Mouse (Mus musculus) induced T-regulatory cell, adult 2 months (primary cell): ENCODE measurements around the gene Dcaf4.
A peak's percentile ranks its signal among the peaks of the same experiment; 100 is the strongest.

Experiments used
- DNase-seq: peaks from one replicate; pipeline ENCODE4 v3.0.0-alpha.2; 2012; ENCODE audit warnings: low read depth

Dcaf4 gene

GRCm38 (mm10) chr12:83520311-83520890 is at the start of gene Dcaf4:
Dcaf4 (plus strand) TSS chr12:83520466.
- DNase-seq = peak; percentile 97

GRCm38 (mm10) chr12:83471760-83472159 is 48.5 kb upstream of the Dcaf4 start:
- DNase-seq = no peak

GRCm38 (mm10) chr12:83473987-83474600 is 46.2 kb upstream of the Dcaf4 start:
- DNase-seq = no peak

- DNase-seq = no peak
Measured at GRCm38 (mm10) chr12:83475419-83475818, 44.8 kb upstream of the Dcaf4 start.

GRCm38 (mm10) chr12:83476277-83476676 is 44.0 kb upstream of the Dcaf4 start:
- no peak for DNase-seq

- DNase-seq = no peak
Measured at GRCm38 (mm10) chr12:83479140-83479539, 41.1 kb upstream of the Dcaf4 start.

GRCm38 (mm10) chr12:83479818-83480401 is 40.4 kb upstream of the Dcaf4 start:
- DNase-seq = no peak

GRCm38 (mm10) chr12:83481439-83481838 is 38.8 kb upstream of the Dcaf4 start:
- DNase-seq = no peak

- DNase-seq = no peak
Measured at GRCm38 (mm10) chr12:83483653-83484052, 36.6 kb upstream of the Dcaf4 start.

GRCm38 (mm10) chr12:83484855-83485745 is 35.2 kb upstream of the Dcaf4 start:
- peak; percentile 32 for DNase-seq

- peak; percentile 47 for DNase-seq
Measured at GRCm38 (mm10) chr12:83485911-83486670, 34.2 kb upstream of the Dcaf4 start.

GRCm38 (mm10) chr12:83486671-83487461 is 33.4 kb upstream of the Dcaf4 start:
- DNase-seq = peak; percentile 56

GRCm38 (mm10) chr12:83487476-83487991 is 32.7 kb upstream of the Dcaf4 start, which contains the start of gene Dpf3:
Dpf3 (minus strand) TSS chr12:83487716.
- DNase-seq = peak; percentile 90

- DNase-seq = peak; percentile 51
Measured at GRCm38 (mm10) chr12:83488211-83488941, 31.9 kb upstream of the Dcaf4 start.

GRCm38 (mm10) chr12:83489748-83490147 is 30.5 kb upstream of the Dcaf4 start:
- peak; percentile 18 for DNase-seq

GRCm38 (mm10) chr12:83491609-83492008 is 28.7 kb upstream of the Dcaf4 start:
- DNase-seq = peak; percentile 62

- no peak for DNase-seq
Measured at GRCm38 (mm10) chr12:83492808-83493207, 27.5 kb upstream of the Dcaf4 start.

- no peak for DNase-seq
Measured at GRCm38 (mm10) chr12:83494196-83494595, 26.1 kb upstream of the Dcaf4 start.

- DNase-seq = no peak
Measured at GRCm38 (mm10) chr12:83495248-83495960, 24.9 kb upstream of the Dcaf4 start.
